Comparison of ENCODE assay signal across 8 mouse cellular contexts in the genomic region with DNA sequence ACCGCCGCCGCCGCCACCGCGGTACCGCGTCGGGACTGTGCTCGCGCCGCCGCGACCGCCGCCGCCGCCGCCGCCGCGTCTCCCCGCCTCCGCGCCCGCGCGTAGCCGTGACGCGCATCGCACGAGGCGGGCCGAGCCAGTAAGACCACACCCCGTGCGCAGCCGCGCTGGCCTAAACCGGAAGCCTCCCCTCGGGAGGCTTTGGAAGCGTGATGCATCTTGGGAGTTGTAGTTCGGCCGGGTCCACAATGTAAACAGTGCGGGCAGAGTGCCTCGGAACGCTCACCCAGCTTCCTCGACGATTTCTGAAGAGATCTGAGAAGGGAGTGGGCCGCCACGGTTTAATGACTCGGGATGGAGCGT. TPM values are rescaled to one million over a fixed set of nuclear protein-coding genes. Genes with fewer than 3 reads are reported as not detected.
DNase-seq lines count a peak whose midpoint lies in the region; ATAC-seq and TF ChIP-seq lines count a peak whose summit lies in the region.

No protein-coding gene starts in this region.

- no peaks in the 10 kb centered on the region for H3K9me3 ChIP-seq in G1E (replicated peaks)
- no peaks in the 10 kb centered on the region for H3K9me3 ChIP-seq in forebrain, postnatal 0 days (ENCODE audit: low read length)
- H3K9me3 ChIP-seq in lung, embryonic 16.5 days (ENCODE audit: control insufficient read depth, low read length), result no peaks in the 10 kb centered on the region

- peak overlapping the region; percentile 86 for H3K27ac ChIP-seq in forebrain, postnatal 0 days (ENCODE audit: low read depth, low read length)
- peak overlapping the region; percentile 85 for H3K27ac ChIP-seq in lung, embryonic 16.5 days (ENCODE audit: low read length)

- peak overlapping the region; percentile 81 for H3K4me3 ChIP-seq in G1E (ENCODE audit: low read depth, low read length)
- peak overlapping the region; percentile 88 for H3K4me3 ChIP-seq in forebrain, postnatal 0 days (ENCODE audit: low read depth, low read length)
- H3K4me3 ChIP-seq in lung, embryonic 16.5 days (ENCODE audit: low read length), result peak overlapping the region; percentile 78

- peaks cover 16% of the 10 kb centered on the region for H3K36me3 ChIP-seq in G1E (replicated peaks)
- no peaks in the 10 kb centered on the region for H3K36me3 ChIP-seq in forebrain, postnatal 0 days (ENCODE audit: insufficient read depth)
- H3K36me3 ChIP-seq in lung, embryonic 16.5 days (ENCODE audit: control insufficient read depth, insufficient read depth, low read length), result no peaks in the 10 kb centered on the region

- H3K4me1 ChIP-seq in G1E (ENCODE audit: insufficient read depth, low read depth, low read length), result peaks cover 26% of the 10 kb centered on the region
- H3K4me1 ChIP-seq in forebrain, postnatal 0 days (ENCODE audit: insufficient read depth), result peaks cover 5% of the 10 kb centered on the region; the same call in 1 of the 2 replicates
- H3K4me1 ChIP-seq in lung, embryonic 16.5 days (replicated peaks; ENCODE audit: control insufficient read depth, insufficient read depth, low read length), result peaks cover 14% of the 10 kb centered on the region

- under 1% methylated on average over 49 of the region's 53 CpGs for WGBS in forebrain, postnatal 0 days
- 0% methylated on average over 28 of the region's 53 CpGs for WGBS in lung, embryonic 16.5 days

- no peak for TF ChIP-seq CTCF in G1E (IDR thresholded peaks at IDR 0.05; ENCODE audit: low read depth, low read length)
- no peak for TF ChIP-seq CTCF in forebrain, postnatal 0 days (IDR thresholded peaks at IDR 0.05; ENCODE audit: low read depth)

- H3K4me2 ChIP-seq in forebrain, postnatal 0 days (ENCODE audit: low read depth), result peak overlapping the region; percentile 81
- peak overlapping the region; percentile 62 for H3K4me2 ChIP-seq in lung, embryonic 16.5 days (ENCODE audit: low read depth, low read length)

- peak overlapping the region; percentile 73 for H3K9ac ChIP-seq in forebrain, postnatal 0 days
- peak overlapping the region; percentile 88 for H3K9ac ChIP-seq in lung, embryonic 16.5 days (ENCODE audit: low read length)

- ATAC-seq in G1E (ENCODE audit: extremely low read depth, insufficient number of reproducible peaks, low FRiP score, poor library complexity, severe bottlenecking), result peak; percentile 97
- ATAC-seq in forebrain, postnatal 0 days, result peak; percentile 99
- ATAC-seq in hematopoietic stem cell, adult 5-6 weeks (replicated peaks in 1 of 2; ENCODE audit: insufficient read depth in 1 of 2, low FRiP score in 2 of 2, low TSS enrichment in 1 of 2, low read depth in 1 of 2, poor library complexity in 2 of 2, severe bottlenecking in 2 of 2), result peak; percentile 95 to 97
- ATAC-seq in lung, embryonic 16.5 days (ENCODE audit: low read depth), result peak; percentile 99

- H3K27me3 ChIP-seq in G1E (ENCODE audit: insufficient read depth, low read length), result no peaks in the 10 kb centered on the region
- no peaks in the 10 kb centered on the region for H3K27me3 ChIP-seq in forebrain, postnatal 0 days (ENCODE audit: insufficient read depth, low read length)
- no peaks in the 10 kb centered on the region for H3K27me3 ChIP-seq in lung, embryonic 16.5 days (ENCODE audit: control insufficient read depth, insufficient read depth, low read depth, low read length)

- peak; percentile 85 for DNase-seq in G1E (ENCODE audit: low spot score)
- peak; percentile 97 to 98 for DNase-seq in cerebellum, adult 18-20 months
- peak; percentile 99 for DNase-seq in forebrain, postnatal 0 days
- DNase-seq in layer of hippocampus, adult 9-10 months (ENCODE audit: low spot score), result peak; percentile 88
- peak; percentile 83 for DNase-seq in ovary, postnatal 10 days (ENCODE audit: low spot score)
- DNase-seq in thymus, postnatal 10 days (ENCODE audit: low spot score in 2 of 2), result peak; percentile 94 to 95

RNA-seq across cellular contexts. Expression of a gene that starts 28.9 kb away (rescaled TPM):
- total RNA-seq in G1E (2014; fragmentation: Nextera tagmentation) (91.1 and 97.8 TPM in 2 replicates), G1E (2017) (128 and 129 TPM in 2 replicates)
- 28.2 and 28.5 TPM in 2 replicates for polyA plus RNA-seq in G1E (2012)
- total RNA-seq in forebrain, postnatal 0 days (2014; rRNA removed), result 42.9 and 46.9 TPM in 2 replicates
- 24.6 and 34.0 TPM in 2 replicates for polyA plus RNA-seq in forebrain, postnatal 0 days (2015; fragmentation: Nextera tagmentation; extraction: Ambion mirVana)
- 145 and 155 TPM in 2 replicates for total RNA-seq in hematopoietic stem cell, adult 5-6 weeks (2017)
- 43.4 and 46.4 TPM in 2 replicates for polyA plus RNA-seq in lung, embryonic 16.5 days (2015; fragmentation: Nextera tagmentation; extraction: Ambion mirVana)

RNA-seq across cellular contexts. Expression of a gene that starts 58.1 kb away (rescaled TPM):
- total RNA-seq in G1E (2014; fragmentation: Nextera tagmentation), result not detected in 2 replicates
- 0.11 TPM in 1 of 2 replicates, not detected in the other for total RNA-seq in G1E (2017)
- polyA plus RNA-seq in G1E (2012), result not detected in 2 replicates
- total RNA-seq in forebrain, postnatal 0 days (2014; rRNA removed), result 12.8 and 17.8 TPM in 2 replicates
- 8.8 and 12.7 TPM in 2 replicates for polyA plus RNA-seq in forebrain, postnatal 0 days (2015; fragmentation: Nextera tagmentation; extraction: Ambion mirVana)
- total RNA-seq in hematopoietic stem cell, adult 5-6 weeks (2017), result 0.25 and 1.3 TPM in 2 replicates
- polyA plus RNA-seq in lung, embryonic 16.5 days (2015; fragmentation: Nextera tagmentation; extraction: Ambion mirVana), result 0.04 and 0.18 TPM in 2 replicates

Comparison
In these comparisons a context has a peak if more than half of its experiments do, and no peak if none do; other contexts are left out.
1. Peak in every context shown above with its lines: DNase-seq, ATAC-seq, H3K4me3 ChIP-seq and H3K27ac ChIP-seq.